Mouse (Mus musculus): ENCODE results near the gene Col5a3.

GRCm38 (mm10) chr9:20734692-20735091 lies 80.2 kb downstream of the Col5a3 start:
- TF ChIP-seq CTCF (IDR thresholded peaks at IDR 0.05; ENCODE audit: extremely low read depth, insufficient read depth, insufficient read length, insufficient replicate concordance): no peak
- TF ChIP-seq POLR2A (IDR thresholded peaks at IDR 0.05; ENCODE audit: low read depth, low read length): no peak
